Mouse (Mus musculus) heart, postnatal 0 days (tissue): Measurements from ENCODE around the gene Rbm8a. TPM values are rescaled to one million over a fixed set of nuclear protein-coding genes. Genes with fewer than 3 reads are reported as not detected.
"Not testable (repeated sequence)": the region's sequence is repeated elsewhere in the genome, so short reads cannot be mapped to it uniquely, and the experiment has no call there.

Source experiments
- ATAC-seq: fragments of 200-750 bp; cut with Nextera tagmentation; 2 replicates; pipeline ENCODE4 v1.8.0; 2017; ENCODE audit warnings: low read depth, moderate number of reproducible peaks, moderate library complexity; ENCODE audit not compliant: insufficient read depth
- DNase-seq: peaks from one replicate; pipeline ENCODE4 v3.0.0-alpha.2; 2016; ENCODE audit warnings: low spot score
- H3K27ac ChIP-seq: fragments of 300-500 bp; sonication (generic); 2 replicates; pipeline ENCODE4 v1.5.1; 2014; ENCODE audit warnings: low read depth, mild to moderate bottlenecking
- H3K27me3 ChIP-seq: fragments of 300-500 bp; sonication (generic); 2 replicates; pipeline ENCODE4 v1.6.1; 2014; ENCODE audit warnings: low read length, mixed read lengths; ENCODE audit not compliant: control insufficient read depth, insufficient read depth
- H3K36me3 ChIP-seq: fragments of 300-500 bp; sonication (generic); replicated peaks from 2 replicates; pipeline ENCODE4 v1.6.1; 2014; ENCODE audit warnings: low read length, mixed read lengths; ENCODE audit not compliant: control insufficient read depth, insufficient read depth
- H3K4me1 ChIP-seq: fragments of 300-500 bp; sonication (generic); 2 replicates; pipeline ENCODE4 v1.6.1; 2014; ENCODE audit warnings: antibody characterized with exemption; ENCODE audit not compliant: control insufficient read depth, insufficient read depth
- H3K4me2 ChIP-seq: fragments of 300-500 bp; sonication (generic); 2 replicates; pipeline ENCODE4 v1.6.1; 2014; ENCODE audit warnings: low read depth, mild to moderate bottlenecking, low read length, moderate library complexity
- H3K4me3 ChIP-seq: fragments of 300-500 bp; sonication (generic); 2 replicates; pipeline ENCODE4 v1.5.1; 2014; ENCODE audit warnings: low read depth, low read length
- H3K9ac ChIP-seq: fragments of 300-500 bp; sonication (generic); replicated peaks from 2 replicates; pipeline ENCODE4 v1.6.1; 2014; ENCODE audit warnings: low read depth, low read length, mixed read lengths
- H3K9me3 ChIP-seq: fragments of 300-500 bp; sonication (generic); replicated peaks from 2 replicates; pipeline ENCODE4 v1.6.1; 2016; ENCODE audit warnings: low read length; ENCODE audit not compliant: control insufficient read depth
- CTCF ChIP-seq: IDR thresholded peaks from 2 replicates; pipeline ENCODE4 v1.5.1; 2016; ENCODE audit warnings: antibody characterized with exemption, control low read depth, low read depth
- EP300 ChIP-seq: IDR thresholded peaks from 2 replicates; pipeline ENCODE4 v1.6.1; 2016; ENCODE audit warnings: antibody characterized with exemption, low read depth
- WGBS: fragments of 180-500 bp; shearing (Covaris S2); extraction: QIAGEN DNeasy Blood & Tissue Kit; methylation state at CpG from one replicate; pipeline ENCODE4 v1.1.7; 2014; 5-methylcytosine and 5-hydroxymethylcytosine counted together
- polyA plus RNA-seq: library from polyadenylated mRNA; unstranded; fragments of >200 nt; fragmentation: Nextera tagmentation; extraction: Ambion mirVana; gene quantifications from 2 replicates; pipeline ENCODE4 v1.2.1, GENCODE M21; 2015
- total RNA-seq: library from RNA; depleted of rRNA; stranded (reverse); fragments of >200 nt; gene quantifications from 2 replicates; pipeline ENCODE4 v1.2.3, GENCODE M21; 2014; ENCODE audit warnings: low replicate concordance

Rbm8a gene
- total and polyA plus RNA-seq, 2 experiments from 2014 or later, result 7.5 to 65.4 TPM

- TF ChIP-seq EP300 (no peak), CTCF (no peak)
- peak within 1 kb of the TSS; percentile 85 for H3K9ac ChIP-seq
- peak within 1 kb of the TSS; percentile 98 for H3K27ac ChIP-seq
- WGBS, result 2% methylated on average over 27 of the region's 27 CpGs
- H3K4me1 ChIP-seq, result peaks cover 10% of the 10 kb centered on the region; the same call in 1 of the 2 replicates
- ATAC-seq (peak; percentile 92), DNase-seq (peak; percentile 97)
- H3K27me3 ChIP-seq, result no peaks in the 10 kb centered on the region
- no peaks in the 10 kb centered on the region for H3K9me3 ChIP-seq
- H3K4me2 ChIP-seq, result peak within 1 kb of the TSS; percentile 87
- 0 out of 2 replicates have a peak, but pooled peaks cover 4% of the 10 kb centered on the region for H3K36me3 ChIP-seq
- peak within 1 kb of the TSS; percentile 77 for H3K4me3 ChIP-seq
Observed at GRCm38 (mm10) chr3:96600639-96601250, 29.0 kb upstream of the Rbm8a start, which contains the start of gene Lix1l. Lix1l (plus strand) TSS chr3:96601149.

- Histone ChIP-seq H3K36me3 (0 out of 2 replicates have a peak, but pooled peaks cover 4% of the 10 kb centered on the region), H3K4me1 (peaks cover 10% of the 10 kb centered on the region; the same call in 1 of the 2 replicates), H3K9me3 (no peaks in the 10 kb centered on the region), H3K4me2 (peak overlapping the region; percentile 87), H3K9ac (peak overlapping the region; percentile 85), H3K27me3 (no peaks in the 10 kb centered on the region), H3K27ac (peak overlapping the region; percentile 98), H3K4me3 (peak overlapping the region; percentile 77)
- under 1% methylated on average over 31 of the region's 40 CpGs for WGBS
- ATAC-seq, result peak; percentile 70
- peak; percentile 71 for DNase-seq
- no peak for TF ChIP-seq CTCF
- TF ChIP-seq EP300, result no peak
Observed at GRCm38 (mm10) chr3:96601251-96601787, 28.4 kb upstream of the Rbm8a start.

GRCm38 (mm10) chr3:96601941-96602703, 27.6 kb upstream of the Rbm8a start:
- Histone ChIP-seq H3K36me3 (0 out of 2 replicates have a peak, but pooled peaks cover 4% of the 10 kb centered on the region), H3K4me3 (peak overlapping the region; percentile 77), H3K4me1 (peaks cover 10% of the 10 kb centered on the region; the same call in 1 of the 2 replicates), H3K9ac (peak overlapping the region; percentile 85), H3K4me2 (peak overlapping the region; percentile 87), H3K9me3 (no peaks in the 10 kb centered on the region), H3K27me3 (no peaks in the 10 kb centered on the region), H3K27ac (peak overlapping the region; percentile 98)
- TF ChIP-seq CTCF (no peak), EP300 (no peak)
- WGBS, result 19% methylated on average over 10 of the region's 10 CpGs
- ATAC-seq, result no peak
- no peak for DNase-seq

GRCm38 (mm10) chr3:96602704-96603084, 27.0 kb upstream of the Rbm8a start:
- WGBS, result 31% methylated on average over 5 of the region's 5 CpGs
- DNase-seq (no peak), ATAC-seq (no peak)
- H3K9ac ChIP-seq, result peak overlapping the region; percentile 85; the same call in 1 of the 2 replicates
- H3K27ac ChIP-seq, result peak overlapping the region; percentile 98
- H3K4me2 ChIP-seq, result peak overlapping the region; percentile 87
- H3K4me1 ChIP-seq, result peaks cover 10% of the 10 kb centered on the region; the same call in 1 of the 2 replicates
- TF ChIP-seq EP300 (no peak), CTCF (no peak)
- H3K4me3 ChIP-seq, result peak overlapping the region; percentile 77
- H3K9me3 ChIP-seq, result no peaks in the 10 kb centered on the region
- 0 out of 2 replicates have a peak, but pooled peaks cover 4% of the 10 kb centered on the region for H3K36me3 ChIP-seq
- no peaks in the 10 kb centered on the region for H3K27me3 ChIP-seq

GRCm38 (mm10) chr3:96603311-96603710, 26.4 kb upstream of the Rbm8a start:
- H3K27me3 ChIP-seq, result no peaks in the 10 kb centered on the region
- 0 out of 2 replicates have a peak overlapping the region, but pooled peaks have one; percentile 22 for H3K9ac ChIP-seq
- peak overlapping the region; percentile 98 for H3K27ac ChIP-seq
- 0 out of 2 replicates have a peak, but pooled peaks cover 4% of the 10 kb centered on the region for H3K36me3 ChIP-seq
- 49% methylated on average over 5 of the region's 5 CpGs for WGBS
- H3K4me2 ChIP-seq, result peak overlapping the region; percentile 87
- DNase-seq (no peak), ATAC-seq (no peak)
- H3K4me3 ChIP-seq, result peak overlapping the region; percentile 77; the same call in 1 of the 2 replicates
- TF ChIP-seq EP300 (no peak), CTCF (no peak)
- H3K9me3 ChIP-seq, result no peaks in the 10 kb centered on the region
- H3K4me1 ChIP-seq, result peaks cover 10% of the 10 kb centered on the region; the same call in 1 of the 2 replicates

- H3K4me1 ChIP-seq, result peaks cover 17% of the 10 kb centered on the region
- not testable (repeated sequence) for H3K9me3 ChIP-seq, H3K4me2 ChIP-seq, H3K4me3 ChIP-seq, DNase-seq, ATAC-seq, H3K9ac ChIP-seq, H3K27ac ChIP-seq, H3K27me3 ChIP-seq
- peaks cover 12% of the 10 kb centered on the region; the same call in 1 of the 2 replicates for H3K36me3 ChIP-seq
- WGBS, result 95% methylated on average over 3 of the region's 4 CpGs
Observed at GRCm38 (mm10) chr3:96606007-96606406, 23.7 kb upstream of the Rbm8a start.
